ENCODE assay signal across 24 mouse cellular contexts in the genomic region with DNA sequence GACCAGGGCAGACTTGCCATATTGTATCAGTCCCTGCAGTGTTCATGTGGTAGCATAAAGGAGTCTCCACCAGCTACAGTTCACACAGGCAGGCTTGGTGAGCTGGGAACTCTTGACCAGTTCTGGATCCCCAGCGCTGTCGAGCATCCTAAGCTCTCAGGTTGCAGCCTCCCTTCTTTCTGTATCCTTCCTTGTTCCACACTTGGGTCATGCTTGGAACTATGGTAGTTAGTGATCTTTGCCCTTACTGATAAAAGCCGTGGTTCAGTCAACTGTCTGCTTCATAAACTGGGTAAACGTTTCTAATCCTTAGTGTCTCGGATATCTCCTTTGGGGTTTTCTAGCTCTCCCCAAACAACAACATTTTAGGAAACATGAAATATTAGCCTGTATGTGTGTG. TPM values are rescaled to one million over a fixed set of nuclear protein-coding genes. Genes with fewer than 3 reads are reported as not detected.
"Had no signal": no experiment of that assay in that cellular context is flagged by ENCODE, and none has a peak within 500 bp of the region (broad histone marks: within the 10 kb centered on the region; RNA-seq: fewer than 3 reads in every experiment).

No protein-coding gene starts in this region.

- H3K27me3 ChIP-seq: heart, embryonic 15.5 days; hindbrain, embryonic 15.5 days; liver, embryonic 12.5 days had no signal

- H3K27ac ChIP-seq: gastrocnemius, adult 2 months; heart, embryonic 10.5 days; heart, embryonic 13.5 days; heart, embryonic 15.5 days; hindbrain, embryonic 13.5 days; hindbrain, embryonic 15.5 days; hindbrain, postnatal 0 days; layer of hippocampus, adult 2 months; left cerebral cortex, adult 2 months; limb, embryonic 10.5 days; limb, embryonic 12.5 days; liver, embryonic 12.5 days; liver, embryonic 14.5 days had no signal

- ATAC-seq: hindbrain, postnatal 0 days; liver, embryonic 12.5 days had no signal

- H3K4me3 ChIP-seq: gastrocnemius, adult 2 months; heart, embryonic 10.5 days; heart, embryonic 13.5 days; heart, embryonic 15.5 days; hindbrain, embryonic 13.5 days; hindbrain, embryonic 15.5 days; layer of hippocampus, adult 2 months; left cerebral cortex, adult 2 months; limb, embryonic 10.5 days; limb, embryonic 12.5 days; liver, embryonic 12.5 days had no signal

- H3K36me3 ChIP-seq: heart, embryonic 10.5 days; heart, embryonic 13.5 days; heart, embryonic 15.5 days; hindbrain, embryonic 13.5 days; hindbrain, embryonic 15.5 days; limb, embryonic 10.5 days; limb, embryonic 12.5 days; liver, embryonic 12.5 days had no signal

- H3K4me1 ChIP-seq: liver, embryonic 12.5 days had no signal

- H3K9me3 ChIP-seq: heart, embryonic 10.5 days; heart, embryonic 13.5 days; heart, embryonic 15.5 days; hindbrain, embryonic 13.5 days; hindbrain, embryonic 15.5 days; limb, embryonic 10.5 days; limb, embryonic 12.5 days; liver, embryonic 12.5 days had no signal

- H3K9ac ChIP-seq: heart, embryonic 13.5 days; heart, embryonic 15.5 days; hindbrain, embryonic 13.5 days; hindbrain, embryonic 15.5 days; limb, embryonic 12.5 days; liver, embryonic 12.5 days; liver, embryonic 14.5 days had no signal

- DNase-seq: gastrocnemius, adult 2 months; gastrocnemius, postnatal 10 days; gastrocnemius, postnatal 25 days; heart, adult 18-20 months; heart, postnatal 14 days; heart, postnatal 36 days; kidney, adult 18-20 months; kidney, adult 8-10 months; kidney, postnatal 10 days; kidney, postnatal 25 days; kidney, postnatal 4 days had no signal

- H3K4me2 ChIP-seq: heart, embryonic 13.5 days; heart, embryonic 15.5 days; hindbrain, embryonic 13.5 days; hindbrain, embryonic 15.5 days; limb, embryonic 12.5 days; liver, embryonic 12.5 days had no signal

RNA-seq across cellular contexts. Expression of a gene that starts 1.9 kb away (rescaled TPM):
- polyA plus RNA-seq: heart, postnatal 0 days had no signal
